Mouse (Mus musculus) kidney, adult 10 weeks (tissue): Measurements from ENCODE around the gene Ocm. TPM values are rescaled to one million over a fixed set of nuclear protein-coding genes. Genes with fewer than 3 reads are reported as not detected.

Source experiments
- polyA plus RNA-seq: library from polyadenylated mRNA; stranded (reverse); fragments of 350-450 nt; fragmentation: Illumina TruSeq; extraction: RNeasy Lipid Tissue Mini Kit (QIAGEN cat#74804); gene quantifications from one replicate; pipeline ENCODE4 v1.2.3, GENCODE M21; 2014; ENCODE audit warnings: low read depth, low replicate concordance

Gene Ocm
- not detected for polyA plus RNA-seq

DNA sequence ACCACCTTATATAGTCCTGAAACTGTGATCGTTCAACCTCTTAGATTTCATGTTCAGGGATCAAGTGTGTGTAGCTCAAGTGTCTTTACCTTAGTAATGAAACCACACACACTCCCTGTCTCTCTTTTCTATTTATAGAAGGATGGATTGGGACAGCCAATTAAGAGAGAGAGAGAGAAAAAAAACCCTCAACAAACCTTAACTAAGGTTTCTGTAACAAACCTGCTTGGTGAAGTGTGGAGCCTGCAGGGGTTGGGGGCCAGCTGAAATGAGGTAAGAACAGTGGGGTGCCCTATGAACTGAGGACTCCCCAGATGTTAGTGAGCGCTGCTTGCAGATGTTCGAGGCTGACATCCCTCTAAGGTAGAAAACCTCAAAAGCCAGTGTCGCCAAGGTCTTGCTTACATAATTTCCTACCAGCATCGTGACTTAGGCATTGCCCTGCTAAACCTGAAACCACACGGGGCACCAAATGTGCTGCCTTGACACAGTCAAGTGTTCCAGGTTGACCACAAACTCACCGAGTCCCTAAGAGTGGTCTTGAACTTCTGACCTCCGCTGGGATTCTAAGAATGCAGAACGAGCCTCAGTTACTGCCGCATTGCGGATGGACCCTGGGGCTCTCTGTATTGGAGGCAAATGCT is at the start of gene Ocm:
TSS of gene Ocm (minus strand) at position 51 of the 644 bp plus-strand sequence.

DNA sequence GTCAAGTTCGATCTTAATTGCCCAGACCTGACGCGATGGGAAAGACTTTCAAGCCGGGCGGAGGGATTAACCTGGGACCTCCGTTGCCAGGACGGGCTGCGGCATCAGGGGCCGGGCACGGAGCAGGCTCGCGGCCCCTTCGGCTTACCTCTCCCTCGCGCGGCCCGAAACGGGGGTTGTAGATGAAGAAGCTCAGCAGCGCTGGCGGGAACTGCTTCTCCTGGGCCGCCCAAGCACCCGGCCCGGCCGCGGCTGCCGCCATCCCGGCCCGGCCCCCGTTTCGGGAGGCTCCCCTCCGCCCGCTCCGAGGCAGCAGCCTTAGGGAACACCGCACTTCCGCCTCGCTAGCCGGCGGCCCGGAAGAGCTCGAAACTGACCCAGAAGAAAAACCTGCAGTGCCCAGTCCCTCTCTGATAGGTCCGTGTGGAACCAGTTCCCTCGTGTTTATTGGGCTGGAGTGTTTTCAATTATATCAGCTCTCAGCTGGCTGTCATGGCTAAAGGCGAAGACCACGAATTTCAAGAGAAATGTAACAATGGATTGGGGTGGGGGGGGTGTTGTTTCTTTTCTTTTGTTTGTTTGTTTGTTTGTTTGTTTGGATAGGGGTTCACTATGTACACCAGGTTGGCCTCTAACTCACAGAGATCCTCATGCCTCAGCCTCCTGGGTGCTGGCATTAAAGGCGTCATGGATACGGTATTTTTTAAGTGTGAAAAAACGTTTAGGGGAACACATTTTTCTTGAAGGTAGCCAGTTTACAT is 11.7 kb downstream of the Ocm start, which contains the start of gene Ccz1:
TSS of gene Ccz1 (minus strand) at position 327 of the 761 bp plus-strand sequence.

Other genes with a start within 250 kb of the Ocm start
- gene Eif2ak1, start 208.9 kb downstream of the Ocm start, polyA plus RNA-seq = 59.6 TPM
- gene Ankrd61, start 129.0 kb downstream of the Ocm start, polyA plus RNA-seq = not detected
- 6.5 TPM for gene Aimp2, start 116.8 kb downstream of the Ocm start, polyA plus RNA-seq
- gene Pms2, start 116.7 kb downstream of the Ocm start, polyA plus RNA-seq = 11.0 TPM
- gene Gm42421, start 98.5 kb downstream of the Ocm start, polyA plus RNA-seq = not detected
- gene Rsph10b, start 93.6 kb downstream of the Ocm start, polyA plus RNA-seq = 2.1 TPM
- 99.8 TPM for gene Ccz1, start 11.8 kb downstream of the Ocm start, polyA plus RNA-seq
- gene Lmtk2, start 73.8 kb upstream of the Ocm start, polyA plus RNA-seq = 17.5 TPM
- not detected for gene Bhlha15, start 163.6 kb upstream of the Ocm start, polyA plus RNA-seq
- 2.0 TPM for gene Tecpr1, start 196.9 kb upstream of the Ocm start, polyA plus RNA-seq
- gene Bri3, start 217.8 kb upstream of the Ocm start, polyA plus RNA-seq = 128 TPM